Mouse (Mus musculus): Measurements from ENCODE around the gene Gm382.

- no peak for TF ChIP-seq GATA1 (IDR thresholded peaks at IDR 0.05; ENCODE audit: borderline replicate concordance, low read length)
- no peak for TF ChIP-seq FLI1 (IDR thresholded peaks at IDR 0.05; ENCODE audit: low read length)
Observed at GRCm38 (mm10) chrX:127091282-127091681, 51.5 kb downstream of the Gm382 start.

All from megakaryocyte, embryonic 14.5 days (primary cell).